Comparison of ENCODE assay signal across 8 mouse cellular contexts in the genomic region with DNA sequence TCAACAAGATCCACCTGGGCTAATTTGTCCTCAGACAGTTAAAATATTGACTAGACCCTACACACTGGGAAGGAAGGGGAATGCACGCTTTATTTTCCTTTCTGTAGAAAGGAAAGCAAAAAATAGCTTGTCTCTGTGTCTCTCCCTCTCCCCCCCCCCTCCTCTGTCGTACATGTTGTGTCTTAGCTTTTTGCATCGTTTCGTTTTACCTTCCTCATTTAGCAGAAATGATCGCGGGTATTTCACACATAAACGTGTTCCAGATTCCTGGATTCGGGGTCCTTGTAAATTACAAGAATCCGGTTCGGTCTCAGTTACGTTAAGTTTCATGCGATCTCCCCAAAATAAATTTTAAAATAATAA. TPM values are rescaled to one million over a fixed set of nuclear protein-coding genes. Genes with fewer than 3 reads are reported as not detected.
DNase-seq lines count a peak whose midpoint lies in the region; ATAC-seq and TF ChIP-seq lines count a peak whose summit lies in the region.

No protein-coding gene starts in this region.

- no peak for DNase-seq in left cerebral cortex, adult 2 months (ENCODE audit: extremely low spot score in 1 of 2, low spot score in 2 of 2)
- no peak for DNase-seq in left cerebral cortex, adult 18-20 months (ENCODE audit: low spot score in 2 of 2)
- DNase-seq in MEL-GATA-1-ER (ENCODE audit: extremely low read depth, low read depth): peak; percentile 45
- peak; percentile 53 for DNase-seq in embryonic facial prominence, embryonic 14.5 days (ENCODE audit: low spot score)
- no peak for DNase-seq in stomach, postnatal 0 days (ENCODE audit: low spot score)
- DNase-seq in cerebellum, adult 11-12 months: no peak
- DNase-seq in layer of hippocampus, adult 11-12 months (ENCODE audit: low spot score): no peak

- no peak overlapping the region for H3K27ac ChIP-seq in left cerebral cortex, adult 2 months
- peak overlapping the region; percentile 98 for H3K27ac ChIP-seq in embryonic facial prominence, embryonic 14.5 days (replicated peaks; ENCODE audit: low read depth, low read length)
- peak overlapping the region; percentile 99 for H3K27ac ChIP-seq in limb, embryonic 15.5 days
- H3K27ac ChIP-seq in stomach, postnatal 0 days (replicated peaks): peak overlapping the region; percentile 45; the same call in 1 of the 2 replicates

- H3K4me2 ChIP-seq in embryonic facial prominence, embryonic 14.5 days (ENCODE audit: low read depth, low read length): peak overlapping the region; percentile 98
- H3K4me2 ChIP-seq in limb, embryonic 15.5 days: peak overlapping the region; percentile 96
- peak overlapping the region; percentile 97 for H3K4me2 ChIP-seq in stomach, postnatal 0 days (replicated peaks; ENCODE audit: low read depth)

- peaks cover 11% of the 10 kb centered on the region for H3K4me1 ChIP-seq in embryonic facial prominence, embryonic 14.5 days (ENCODE audit: control insufficient read depth, insufficient read depth, low read length)
- H3K4me1 ChIP-seq in limb, embryonic 15.5 days: peaks cover 12% of the 10 kb centered on the region
- H3K4me1 ChIP-seq in stomach, postnatal 0 days (replicated peaks; ENCODE audit: control insufficient read depth, insufficient read depth): no peaks in the 10 kb centered on the region

- ATAC-seq in embryonic facial prominence, embryonic 14.5 days (ENCODE audit: low read depth): no peak
- no peak for ATAC-seq in limb, embryonic 15.5 days (ENCODE audit: insufficient number of reproducible peaks, low FRiP score, low TSS enrichment, low read depth)
- ATAC-seq in stomach, postnatal 0 days (ENCODE audit: low FRiP score, low TSS enrichment): no peak

- no peak for TF ChIP-seq CTCF in left cerebral cortex, adult 2 months (IDR thresholded peaks at IDR 0.05)
- no peak for TF ChIP-seq CTCF in stomach, postnatal 0 days (IDR thresholded peaks at IDR 0.05; ENCODE audit: low read depth)

- no peaks in the 10 kb centered on the region for H3K9me3 ChIP-seq in embryonic facial prominence, embryonic 14.5 days (ENCODE audit: control insufficient read depth, low read length)
- H3K9me3 ChIP-seq in limb, embryonic 15.5 days: no peaks in the 10 kb centered on the region
- no peaks in the 10 kb centered on the region for H3K9me3 ChIP-seq in stomach, postnatal 0 days (ENCODE audit: control insufficient read depth, low read length)

- no peak for TF ChIP-seq EP300 in stomach, postnatal 0 days (optimal IDR thresholded peaks at IDR 0.05)

- intact Hi-C loops in left cerebral cortex, adult 2 months (cut with DNase I): loop anchor here (2.0 kb wide), 1 partner anchor 302 kb away; no protein-coding TSS in a partner anchor

- H3K27me3 ChIP-seq in embryonic facial prominence, embryonic 14.5 days (replicated peaks; ENCODE audit: control insufficient read depth, insufficient read depth, low read length): no peaks in the 10 kb centered on the region
- H3K27me3 ChIP-seq in limb, embryonic 15.5 days: no peaks in the 10 kb centered on the region
- H3K27me3 ChIP-seq in stomach, postnatal 0 days (ENCODE audit: control insufficient read depth, insufficient read depth, low read length): no peaks in the 10 kb centered on the region

- H3K4me3 ChIP-seq in left cerebral cortex, adult 2 months: peak overlapping the region; percentile 90
- peak overlapping the region; percentile 94 for H3K4me3 ChIP-seq in embryonic facial prominence, embryonic 14.5 days (ENCODE audit: low read depth, low read length)
- H3K4me3 ChIP-seq in limb, embryonic 15.5 days: peak overlapping the region; percentile 92
- H3K4me3 ChIP-seq in stomach, postnatal 0 days (ENCODE audit: low read depth, low read length): peak overlapping the region; percentile 95

- peaks cover 3% of the 10 kb centered on the region; the same call in 1 of the 2 replicates for H3K36me3 ChIP-seq in embryonic facial prominence, embryonic 14.5 days (ENCODE audit: control insufficient read depth, insufficient read depth, low read length)
- H3K36me3 ChIP-seq in limb, embryonic 15.5 days: no peaks in the 10 kb centered on the region
- no peaks in the 10 kb centered on the region for H3K36me3 ChIP-seq in stomach, postnatal 0 days (ENCODE audit: control insufficient read depth, insufficient read depth, low read length)

- 0% methylated on average over 12 of the region's 12 CpGs for WGBS in embryonic facial prominence, embryonic 14.5 days
- WGBS in limb, embryonic 15.5 days: under 1% methylated on average over 12 of the region's 12 CpGs
- WGBS in stomach, postnatal 0 days: under 1% methylated on average over 12 of the region's 12 CpGs

- peak overlapping the region; percentile 91 for H3K9ac ChIP-seq in embryonic facial prominence, embryonic 14.5 days (ENCODE audit: low read depth, low read length)
- peak overlapping the region; percentile 95; the same call in 1 of the 2 replicates for H3K9ac ChIP-seq in limb, embryonic 15.5 days
- peak overlapping the region; percentile 93 for H3K9ac ChIP-seq in stomach, postnatal 0 days (ENCODE audit: low read length)

RNA-seq across cellular contexts. Expression of a gene that starts 1.7 kb away (rescaled TPM):
- total RNA-seq in left cerebral cortex, adult 2 months (2021): 10 to 100 TPM; 23.0 to 23.3 TPM
- total RNA-seq in left cerebral cortex, adult 18-20 months (2021): 10 to 100 TPM; 23.8 to 25.4 TPM
- 28.5 and 32.1 TPM in 2 replicates for polyA plus RNA-seq in embryonic facial prominence, embryonic 14.5 days (2014; fragmentation: Nextera tagmentation; extraction: Ambion mirVana)
- 40.5 and 43.0 TPM in 2 replicates for polyA plus RNA-seq in limb, embryonic 15.5 days (2015; fragmentation: Nextera tagmentation; extraction: Ambion mirVana)
- 17.9 TPM in 2 replicates for polyA plus RNA-seq in stomach, postnatal 0 days (2015; fragmentation: Nextera tagmentation; extraction: Ambion mirVana)

Comparison
In these comparisons a context has a peak if more than half of its experiments do, and no peak if none do; other contexts are left out.
1. DNase-seq: peak in MEL-GATA-1-ER (single experiment) and embryonic facial prominence, embryonic 14.5 days (single experiment); none in left cerebral cortex, adult 2 months (0 of 2), left cerebral cortex, adult 18-20 months (0 of 2), stomach, postnatal 0 days (single experiment), cerebellum, adult 11-12 months (single experiment) and layer of hippocampus, adult 11-12 months (single experiment).
2. Peak in every context shown above with its lines, with median percentiles within 50 percentile points of each other: H3K4me3 ChIP-seq, H3K4me2 ChIP-seq and H3K9ac ChIP-seq.